Mouse (Mus musculus) hindbrain, embryonic 11.5 days (tissue): ENCODE data around the gene Hat1. TPM values are rescaled to one million over a fixed set of nuclear protein-coding genes. Genes with fewer than 3 reads are reported as not detected.

Experiments
- ATAC-seq: fragments of 200-750 bp; cut with Nextera tagmentation; 2 replicates; pipeline ENCODE4 v1.8.0; 2017; ENCODE audit warnings: mild to moderate bottlenecking, moderate TSS enrichment, moderate library complexity; ENCODE audit not compliant: low FRiP score
- DNase-seq: peaks from one replicate; pipeline ENCODE4 v3.0.0-alpha.2; 2015; ENCODE audit warnings: low spot score
- H3K27ac ChIP-seq: fragments of 300-500 bp; sonication (generic); 2 replicates; pipeline ENCODE4 v1.5.1; 2014; ENCODE audit warnings: mild to moderate bottlenecking, low read depth, low read length
- H3K27me3 ChIP-seq: fragments of 300-500 bp; sonication (generic); 2 replicates; pipeline ENCODE4 v1.6.1; 2014; ENCODE audit warnings: mild to moderate bottlenecking, low read length, moderate library complexity, mixed read lengths; ENCODE audit not compliant: control insufficient read depth, insufficient read depth
- H3K36me3 ChIP-seq: fragments of 300-500 bp; sonication (generic); 2 replicates; pipeline ENCODE4 v1.6.1; 2014; ENCODE audit warnings: mild to moderate bottlenecking, low read length, moderate library complexity, mixed read lengths; ENCODE audit not compliant: control insufficient read depth, insufficient read depth
- H3K4me1 ChIP-seq: fragments of 300-500 bp; sonication (generic); replicated peaks from 2 replicates; pipeline ENCODE4 v1.6.1; 2014; ENCODE audit warnings: low read length, mixed read lengths; ENCODE audit not compliant: control insufficient read depth, insufficient read depth
- H3K4me2 ChIP-seq: fragments of 300-500 bp; sonication (generic); replicated peaks from 2 replicates; pipeline ENCODE4 v1.6.1; 2014; ENCODE audit warnings: mild to moderate bottlenecking, low read depth, low read length
- H3K4me3 ChIP-seq: fragments of 300-500 bp; sonication (generic); 2 replicates; pipeline ENCODE4 v1.5.1; 2014; ENCODE audit warnings: low read depth, low read length
- H3K9ac ChIP-seq: fragments of 300-500 bp; sonication (generic); 2 replicates; pipeline ENCODE4 v1.6.1; 2014; ENCODE audit warnings: low read depth, low read length
- H3K9me3 ChIP-seq: fragments of 300-500 bp; sonication (generic); 2 replicates; pipeline ENCODE4 v1.6.1; 2016; ENCODE audit warnings: low read length; ENCODE audit not compliant: control insufficient read depth
- WGBS: fragments of 180-500 bp; shearing (Covaris S2); extraction: QIAGEN DNeasy Blood & Tissue Kit; methylation state at CpG from one replicate; pipeline ENCODE4 v1.1.7; 2014; 5-methylcytosine and 5-hydroxymethylcytosine counted together
- polyA plus RNA-seq: library from polyadenylated mRNA; unstranded; fragments of >200 nt; fragmentation: Nextera tagmentation; extraction: Ambion mirVana; gene quantifications from 2 replicates; pipeline ENCODE4 v1.2.1, GENCODE M21; 2014

The Hat1 gene
- polyA plus RNA-seq, 1 experiment from 2014 or later: 161 TPM

- DNase-seq: no peak
- Histone ChIP-seq H3K4me2 (no peak overlapping the region), H3K27ac (no peak overlapping the region), H3K9ac (no peak overlapping the region), H3K4me1 (no peaks in the 10 kb centered on the region), H3K27me3 (peaks cover 2% of the 10 kb centered on the region; the same call in 1 of the 2 replicates), H3K4me3 (no peak overlapping the region), H3K36me3 (no peaks in the 10 kb centered on the region), H3K9me3 (no peaks in the 10 kb centered on the region)
- WGBS: 73% methylated on average over 5 of the region's 5 CpGs
- ATAC-seq: no peak
These were observed 63.0 kb downstream of the Hat1 start for GRCm38 (mm10) chr2:71451761-71452160.

DNA sequence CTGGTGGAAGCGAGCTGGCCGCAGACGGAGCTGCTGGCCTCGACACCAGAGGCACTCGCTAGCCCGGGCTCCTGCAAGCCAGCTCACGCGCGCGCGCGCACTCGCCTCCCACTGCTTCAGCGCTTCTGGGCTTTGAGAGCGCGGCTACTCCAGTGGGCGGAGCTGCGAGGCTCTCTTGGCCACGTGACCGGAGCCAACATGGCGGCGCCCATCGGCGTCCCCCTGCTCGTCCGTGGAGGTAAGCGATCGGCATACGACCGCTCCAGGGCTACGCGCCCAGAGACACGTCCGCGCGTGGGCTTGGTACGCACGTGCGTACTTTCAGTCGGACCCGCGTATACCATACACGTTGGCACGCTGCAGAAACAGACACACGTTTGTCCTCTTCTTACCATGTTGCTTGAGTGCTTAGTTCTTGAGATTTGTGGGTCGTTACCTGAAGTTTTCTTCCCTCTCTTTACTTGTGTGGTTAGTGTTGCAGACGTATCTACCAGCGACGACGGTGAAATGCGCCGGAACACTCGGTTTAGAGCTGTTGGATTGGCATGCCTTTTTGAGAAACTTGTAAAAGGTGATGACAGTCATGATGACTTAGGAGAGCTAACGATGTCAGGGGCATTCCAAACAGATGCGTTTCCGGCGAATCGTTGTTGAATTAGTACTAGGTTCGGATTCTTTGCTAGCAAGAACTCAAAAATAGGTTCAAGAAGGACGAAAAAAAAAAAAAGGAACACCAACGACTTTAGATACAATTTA, 64.6 kb downstream of the Hat1 start, which contains the start of gene Metap1d:
Gene Metap1d, plus strand, starts transcription at position 116 of the 756 bp plus-strand sequence.
- peak within 1 kb of the TSS; percentile 59 for H3K4me2 ChIP-seq
- DNase-seq (peak; percentile 98), ATAC-seq (peak; percentile 96)
- H3K27ac ChIP-seq: no peak within 1 kb of the TSS
- H3K36me3 ChIP-seq: no peaks in the 10 kb centered on the region
- H3K4me1 ChIP-seq: no peaks in the 10 kb centered on the region
- no peaks in the 10 kb centered on the region for H3K9me3 ChIP-seq
- peak within 1 kb of the TSS; percentile 63 for H3K4me3 ChIP-seq
- peak within 1 kb of the TSS; percentile 69 for H3K9ac ChIP-seq
- under 1% methylated on average over 61 of the region's 61 CpGs for WGBS
- H3K27me3 ChIP-seq: peaks cover 2% of the 10 kb centered on the region; the same call in 1 of the 2 replicates

DNA sequence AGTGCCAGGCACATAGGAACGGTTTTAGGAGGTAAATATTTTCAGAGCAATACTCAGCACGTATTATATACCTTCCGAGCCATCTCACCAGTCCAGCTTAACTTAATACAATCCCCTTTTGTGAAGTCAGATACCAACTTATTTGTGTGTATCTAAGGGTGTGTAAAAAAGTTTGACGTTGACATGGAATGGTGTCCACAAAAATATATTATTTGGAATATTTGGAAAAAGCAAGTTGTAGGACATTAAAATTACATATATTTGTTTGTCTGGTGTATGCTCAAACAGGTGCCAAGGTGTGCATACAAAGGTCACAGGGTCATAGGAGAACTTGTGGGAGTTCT, 65.1 kb downstream of the Hat1 start:
- DNase-seq (no peak), ATAC-seq (no peak)
- H3K27ac ChIP-seq: no peak overlapping the region
- H3K36me3 ChIP-seq: no peaks in the 10 kb centered on the region
- WGBS: 41% methylated on average over 4 of the region's 4 CpGs
- no peaks in the 10 kb centered on the region for H3K9me3 ChIP-seq
- H3K9ac ChIP-seq: no peak overlapping the region; the same call in 1 of the 2 replicates
- H3K4me3 ChIP-seq: peak overlapping the region; percentile 63
- no peaks in the 10 kb centered on the region for H3K4me1 ChIP-seq
- peak overlapping the region; percentile 59 for H3K4me2 ChIP-seq
- H3K27me3 ChIP-seq: peaks cover 2% of the 10 kb centered on the region; the same call in 1 of the 2 replicates

- H3K4me1 ChIP-seq: no peaks in the 10 kb centered on the region
- no peak overlapping the region for H3K9ac ChIP-seq
- H3K27ac ChIP-seq: no peak overlapping the region
- DNase-seq (no peak), ATAC-seq (no peak)
- H3K27me3 ChIP-seq: no peaks in the 10 kb centered on the region
- 65% methylated on average over 13 of the region's 13 CpGs for WGBS
- no peak overlapping the region for H3K4me3 ChIP-seq
- H3K9me3 ChIP-seq: no peaks in the 10 kb centered on the region
- no peaks in the 10 kb centered on the region for H3K36me3 ChIP-seq
- H3K4me2 ChIP-seq: no peak overlapping the region
These were observed 69.9 kb downstream of the Hat1 start for GRCm38 (mm10) chr2:71458624-71459023.

GRCm38 (mm10) chr2:71459659-71460058, 70.9 kb downstream of the Hat1 start:
- Histone ChIP-seq H3K27me3 (no peaks in the 10 kb centered on the region), H3K27ac (no peak overlapping the region)
- 96% methylated on average over 1 of the region's 1 CpGs for WGBS

GRCm38 (mm10) chr2:71461139-71461538, 72.4 kb downstream of the Hat1 start:
- Histone ChIP-seq H3K4me3 (no peak overlapping the region), H3K9me3 (no peaks in the 10 kb centered on the region), H3K9ac (no peak overlapping the region), H3K4me1 (no peaks in the 10 kb centered on the region), H3K36me3 (no peaks in the 10 kb centered on the region), H3K4me2 (no peak overlapping the region), H3K27ac (no peak overlapping the region), H3K27me3 (no peaks in the 10 kb centered on the region)
- 63% methylated on average over 6 of the region's 6 CpGs for WGBS
- ATAC-seq (no peak), DNase-seq (no peak)

More at GRCm38 (mm10) chr2:71459659-71460058, 70.9 kb downstream of the Hat1 start:
- no peak overlapping the region for H3K4me2 ChIP-seq
- no peak overlapping the region for H3K9ac ChIP-seq
- H3K9me3 ChIP-seq: no peaks in the 10 kb centered on the region
- DNase-seq: no peak
- H3K4me1 ChIP-seq: no peaks in the 10 kb centered on the region
- no peak for ATAC-seq
- H3K4me3 ChIP-seq: no peak overlapping the region
- no peaks in the 10 kb centered on the region for H3K36me3 ChIP-seq

- H3K36me3 ChIP-seq: no peaks in the 10 kb centered on the region
- no peak for ATAC-seq
These were observed 72.8 kb downstream of the Hat1 start for GRCm38 (mm10) chr2:71461589-71461988.

DNA sequence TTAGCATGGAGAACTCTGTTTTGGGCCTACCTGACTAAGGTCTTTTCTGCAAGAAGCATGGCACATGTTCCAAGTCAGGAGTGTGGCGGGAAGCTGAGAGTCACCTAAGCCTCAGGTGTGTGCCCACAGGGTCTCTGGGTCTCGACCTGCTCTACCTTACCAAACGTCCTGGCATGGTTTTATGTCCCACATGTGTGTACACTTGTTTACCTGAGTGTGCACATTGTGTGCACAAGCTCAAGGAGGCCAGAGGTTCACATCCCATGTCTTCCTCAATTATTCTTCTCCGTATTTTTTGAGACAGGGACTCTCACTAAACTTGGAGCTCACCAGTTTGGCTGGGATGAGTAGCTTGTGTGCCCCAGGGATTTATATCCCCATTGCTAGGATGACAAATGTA, 73.3 kb downstream of the Hat1 start:
- Histone ChIP-seq H3K4me3 (no peak overlapping the region), H3K36me3 (no peaks in the 10 kb centered on the region), H3K4me2 (no peak overlapping the region), H3K9me3 (no peaks in the 10 kb centered on the region), H3K27ac (no peak overlapping the region), H3K4me1 (no peaks in the 10 kb centered on the region), H3K9ac (no peak overlapping the region), H3K27me3 (no peaks in the 10 kb centered on the region)
- ATAC-seq: no peak
- DNase-seq: no peak
- 87% methylated on average over 4 of the region's 4 CpGs for WGBS

More at GRCm38 (mm10) chr2:71461589-71461988, 72.8 kb downstream of the Hat1 start:
- Histone ChIP-seq H3K4me3 (no peak overlapping the region), H3K4me2 (no peak overlapping the region), H3K27ac (no peak overlapping the region), H3K4me1 (no peaks in the 10 kb centered on the region), H3K9me3 (no peaks in the 10 kb centered on the region), H3K27me3 (no peaks in the 10 kb centered on the region), H3K9ac (no peak overlapping the region)
- WGBS: 53% methylated on average over 7 of the region's 7 CpGs
- DNase-seq: no peak

DNA sequence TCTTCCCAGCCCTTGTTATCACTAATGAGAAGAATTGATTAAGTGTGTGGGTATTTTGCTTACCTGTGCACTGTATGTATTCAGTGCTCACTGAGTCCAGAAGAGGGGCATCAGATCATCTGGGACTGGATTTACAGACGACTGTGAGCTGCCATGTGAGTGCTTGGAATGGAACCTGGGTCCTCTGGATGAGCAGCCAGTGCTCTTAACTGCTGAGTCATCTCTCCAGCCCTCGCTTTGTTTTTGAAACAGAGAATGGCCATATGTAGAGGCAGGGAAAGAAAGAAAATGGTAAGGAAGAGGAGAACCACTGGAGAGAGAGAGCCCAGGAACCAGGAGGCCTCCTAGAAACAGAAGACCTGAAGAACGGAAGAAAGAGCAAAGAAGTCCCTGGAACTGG, 73.8 kb downstream of the Hat1 start:
- H3K4me2 ChIP-seq: no peak overlapping the region

More for the DNA sequence above, 73.8 kb downstream of the Hat1 start:
- Histone ChIP-seq H3K36me3 (no peaks in the 10 kb centered on the region), H3K4me1 (no peaks in the 10 kb centered on the region), H3K4me3 (no peak overlapping the region), H3K27me3 (no peaks in the 10 kb centered on the region), H3K9ac (no peak overlapping the region), H3K27ac (no peak overlapping the region), H3K9me3 (no peaks in the 10 kb centered on the region)
- 74% methylated on average over 3 of the region's 3 CpGs for WGBS
- ATAC-seq (no peak), DNase-seq (no peak)
